In the genomic region with DNA sequence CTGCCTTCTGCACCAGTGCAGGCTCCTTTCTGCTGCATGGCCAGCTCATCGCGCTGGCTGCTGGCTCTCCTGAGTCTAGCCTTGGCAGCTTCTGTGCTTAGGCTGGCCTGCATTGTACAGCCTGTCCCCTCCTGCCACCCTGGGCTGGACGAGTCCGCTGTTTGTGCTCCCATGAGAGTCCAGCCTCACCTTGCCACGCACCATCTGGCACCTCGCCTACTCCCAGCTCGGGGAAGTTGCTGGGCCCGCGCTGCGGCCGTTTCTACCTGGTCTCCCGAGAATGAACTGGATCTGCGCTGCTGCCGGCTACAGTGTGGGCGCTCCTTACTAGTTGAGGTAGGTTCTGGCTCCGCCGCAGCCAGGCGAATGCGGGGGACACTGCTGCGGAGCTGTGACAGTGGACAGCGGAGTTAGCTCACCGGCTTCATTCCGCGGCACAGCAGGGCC, we compare ENCODE assay signal across 8 mouse cellular contexts. TPM values are rescaled to one million over a fixed set of nuclear protein-coding genes. Genes with fewer than 3 reads are reported as not detected.
A peak's percentile ranks its signal among the peaks of the same experiment; 100 is the strongest.
DNase-seq lines count a peak whose midpoint lies in the region; ATAC-seq and TF ChIP-seq lines count a peak whose summit lies in the region.

No protein-coding gene starts in this region.

- WGBS in heart, postnatal 0 days = under 1% methylated on average over 24 of the region's 24 CpGs
- WGBS in midbrain, embryonic 11.5 days = 2% methylated on average over 24 of the region's 24 CpGs

- no peak for TF ChIP-seq CTCF in layer of hippocampus, adult 2 months (conservative IDR thresholded peaks at IDR 0.05)
- TF ChIP-seq CTCF in heart, postnatal 0 days (IDR thresholded peaks at IDR 0.05; ENCODE audit: low read depth) = no peak

- H3K9me3 ChIP-seq in heart, postnatal 0 days (replicated peaks; ENCODE audit: control insufficient read depth, low read length) = no peaks in the 10 kb centered on the region
- H3K9me3 ChIP-seq in midbrain, embryonic 11.5 days (ENCODE audit: control insufficient read depth, low read length) = no peaks in the 10 kb centered on the region

- no peaks in the 10 kb centered on the region for H3K4me1 ChIP-seq in heart, postnatal 0 days (ENCODE audit: control insufficient read depth, insufficient read depth)
- H3K4me1 ChIP-seq in midbrain, embryonic 11.5 days (ENCODE audit: control insufficient read depth, insufficient read depth, low read length) = peaks cover 6% of the 10 kb centered on the region; the same call in 1 of the 2 replicates

- ATAC-seq in heart, postnatal 0 days (ENCODE audit: insufficient read depth, low read depth) = no peak
- peak; percentile 46; the same call in 1 of the 2 replicates for ATAC-seq in midbrain, embryonic 11.5 days (ENCODE audit: low FRiP score)

- H3K27me3 ChIP-seq in heart, postnatal 0 days (ENCODE audit: control insufficient read depth, insufficient read depth, low read length) = no peaks in the 10 kb centered on the region
- H3K27me3 ChIP-seq in midbrain, embryonic 11.5 days (ENCODE audit: control insufficient read depth, insufficient read depth, low read length) = no peaks in the 10 kb centered on the region; the same call in 1 of the 2 replicates

- no peak for DNase-seq in layer of hippocampus, adult 2 months (ENCODE audit: low spot score in 2 of 2)
- DNase-seq in layer of hippocampus, adult 9-10 months (ENCODE audit: low spot score) = no peak
- peak; percentile 71 to 73 for DNase-seq in cerebellum, postnatal 10 days
- no peak for DNase-seq in heart, postnatal 0 days (ENCODE audit: low spot score)
- DNase-seq in left cerebral cortex, postnatal 4 days = peak; percentile 49
- peak; percentile 95 for DNase-seq in midbrain, embryonic 11.5 days (ENCODE audit: low spot score, missing footprints)
- no peak for DNase-seq in layer of hippocampus, adult 8-10 months (ENCODE audit: low spot score in 2 of 2)
- DNase-seq in gastrocnemius, adult 18-20 months (ENCODE audit: low spot score) = no peak

- H3K27ac ChIP-seq in layer of hippocampus, adult 2 months = peak overlapping the region; percentile 68
- no peak overlapping the region for H3K27ac ChIP-seq in heart, postnatal 0 days (ENCODE audit: low read depth)
- H3K27ac ChIP-seq in midbrain, embryonic 11.5 days (ENCODE audit: low read depth, low read length) = no peak overlapping the region

- no peak for TF ChIP-seq EP300 in heart, postnatal 0 days (IDR thresholded peaks at IDR 0.05; ENCODE audit: low read depth)

- intact Hi-C loops in left cerebral cortex, postnatal 4 days (cut with DNase I) = loop anchor here (5.0 to 10.0 kb wide), 2 partner anchors 111 to 134 kb away; partner anchors contain the start of gene Fbrs

- H3K9ac ChIP-seq in heart, postnatal 0 days (replicated peaks; ENCODE audit: low read depth, low read length) = peak overlapping the region; percentile 41
- H3K9ac ChIP-seq in midbrain, embryonic 11.5 days (ENCODE audit: low read length) = peak overlapping the region; percentile 65

- H3K36me3 ChIP-seq in heart, postnatal 0 days (replicated peaks; ENCODE audit: control insufficient read depth, insufficient read depth, low read length) = no peaks in the 10 kb centered on the region
- no peaks in the 10 kb centered on the region for H3K36me3 ChIP-seq in midbrain, embryonic 11.5 days (ENCODE audit: control insufficient read depth, insufficient read depth, low read length)

- H3K4me3 ChIP-seq in layer of hippocampus, adult 2 months = peak overlapping the region; percentile 52
- peak overlapping the region; percentile 38 for H3K4me3 ChIP-seq in heart, postnatal 0 days (ENCODE audit: low read depth, low read length)
- peak overlapping the region; percentile 37 for H3K4me3 ChIP-seq in midbrain, embryonic 11.5 days (ENCODE audit: low read depth, low read length)

- H3K4me2 ChIP-seq in heart, postnatal 0 days (ENCODE audit: low read depth, low read length) = peak overlapping the region; percentile 58
- H3K4me2 ChIP-seq in midbrain, embryonic 11.5 days = peak overlapping the region; percentile 72

RNA-seq across cellular contexts. Expression of gene Zfp747, which starts 12.4 kb away (rescaled TPM):
- 1 to 10 TPM; 6.7 to 6.9 TPM for total RNA-seq in layer of hippocampus, adult 2 months (2021)
- 5.8 TPM in 2 replicates for total RNA-seq in heart, postnatal 0 days (2014; rRNA removed; ENCODE audit: low replicate concordance)
- 3.0 and 3.8 TPM in 2 replicates for polyA plus RNA-seq in heart, postnatal 0 days (2015; fragmentation: Nextera tagmentation; extraction: Ambion mirVana)
- total RNA-seq in left cerebral cortex, postnatal 4 days (2021) = 1 to 10 TPM; 7.9 to 8.9 TPM
- polyA plus RNA-seq in midbrain, embryonic 11.5 days (2014; fragmentation: Nextera tagmentation; extraction: Ambion mirVana) = 6.4 and 6.5 TPM in 2 replicates
- total RNA-seq in layer of hippocampus, adult 8-10 months (2022) = 1 to 10 TPM; 7.3 to 9.2 (median 8.1) TPM
- total RNA-seq in gastrocnemius, adult 18-20 months (2021) = 1 to 10 TPM; 2.4 to 2.6 TPM

RNA-seq across cellular contexts. Expression of gene Zfp768, which starts 18.1 kb away (rescaled TPM):
- total RNA-seq in layer of hippocampus, adult 2 months (2021) = 10 to 100 TPM; 11.4 to 11.8 TPM
- total RNA-seq in heart, postnatal 0 days (2014; rRNA removed; ENCODE audit: low replicate concordance) = 46.8 and 54.3 TPM in 2 replicates
- polyA plus RNA-seq in heart, postnatal 0 days (2015; fragmentation: Nextera tagmentation; extraction: Ambion mirVana) = 18.4 and 22.0 TPM in 2 replicates
- total RNA-seq in left cerebral cortex, postnatal 4 days (2021) = 10 to 100 TPM; 20.3 to 22.0 TPM
- polyA plus RNA-seq in midbrain, embryonic 11.5 days (2014; fragmentation: Nextera tagmentation; extraction: Ambion mirVana) = 5.8 and 7.5 TPM in 2 replicates
- total RNA-seq in layer of hippocampus, adult 8-10 months (2022) = 10 to 100 TPM; 12.3 to 15.1 (median 13.0) TPM
- total RNA-seq in gastrocnemius, adult 18-20 months (2021) = 10 to 100 TPM; 36.4 to 41.6 TPM

RNA-seq across cellular contexts. Expression of gene 9130019O22Rik, which starts 23.5 kb away (rescaled TPM):
- 1 to 10 TPM; 3.1 to 4.2 TPM for total RNA-seq in layer of hippocampus, adult 2 months (2021)
- total RNA-seq in heart, postnatal 0 days (2014; rRNA removed; ENCODE audit: low replicate concordance) = 2.4 and 3.2 TPM in 2 replicates
- polyA plus RNA-seq in heart, postnatal 0 days (2015; fragmentation: Nextera tagmentation; extraction: Ambion mirVana) = 2.8 TPM in 2 replicates
- total RNA-seq in left cerebral cortex, postnatal 4 days (2021) = 1 to 10 TPM; 2.8 to 3.0 TPM
- 6.1 and 6.5 TPM in 2 replicates for polyA plus RNA-seq in midbrain, embryonic 11.5 days (2014; fragmentation: Nextera tagmentation; extraction: Ambion mirVana)
- 1 to 10 TPM; 4.0 to 4.6 (median 4.3) TPM for total RNA-seq in layer of hippocampus, adult 8-10 months (2022)
- total RNA-seq in gastrocnemius, adult 18-20 months (2021) = 1 to 10 TPM; 1.8 to 2.2 TPM

RNA-seq across cellular contexts. Expression of gene E430018J23Rik, which starts 29.9 kb away (rescaled TPM):
- total RNA-seq in layer of hippocampus, adult 2 months (2021) = 1 to 10 TPM; 7.5 to 8.0 TPM
- total RNA-seq in heart, postnatal 0 days (2014; rRNA removed; ENCODE audit: low replicate concordance) = 12.1 and 24.7 TPM in 2 replicates
- 3.3 and 3.7 TPM in 2 replicates for polyA plus RNA-seq in heart, postnatal 0 days (2015; fragmentation: Nextera tagmentation; extraction: Ambion mirVana)
- 1 to 10 TPM; 4.6 to 7.6 TPM for total RNA-seq in left cerebral cortex, postnatal 4 days (2021)
- 5.0 and 6.4 TPM in 2 replicates for polyA plus RNA-seq in midbrain, embryonic 11.5 days (2014; fragmentation: Nextera tagmentation; extraction: Ambion mirVana)
- 1 to 10 TPM; 6.7 to 8.0 (median 7.2) TPM for total RNA-seq in layer of hippocampus, adult 8-10 months (2022)
- 1 to 10 TPM; 1.7 to 1.8 TPM for total RNA-seq in gastrocnemius, adult 18-20 months (2021)

RNA-seq across cellular contexts. Expression of gene Zfp764, which starts 43.1 kb away (rescaled TPM):
- 1 to 10 TPM; 4.4 to 4.5 TPM for total RNA-seq in layer of hippocampus, adult 2 months (2021)
- total RNA-seq in heart, postnatal 0 days (2014; rRNA removed; ENCODE audit: low replicate concordance) = 6.4 and 11.3 TPM in 2 replicates
- polyA plus RNA-seq in heart, postnatal 0 days (2015; fragmentation: Nextera tagmentation; extraction: Ambion mirVana) = 3.2 and 3.3 TPM in 2 replicates
- 1 to 10 TPM; 4.3 to 4.4 TPM for total RNA-seq in left cerebral cortex, postnatal 4 days (2021)
- polyA plus RNA-seq in midbrain, embryonic 11.5 days (2014; fragmentation: Nextera tagmentation; extraction: Ambion mirVana) = 6.8 and 7.1 TPM in 2 replicates
- total RNA-seq in layer of hippocampus, adult 8-10 months (2022) = 1 to 10 TPM; 3.5 to 5.8 (median 5.0) TPM
- total RNA-seq in gastrocnemius, adult 18-20 months (2021) = 1 to 10 TPM; 1.6 to 1.9 TPM

Comparison
In these comparisons a context has a peak if more than half of its experiments do, and no peak if none do; other contexts are left out.
1. DNase-seq: peak in cerebellum, postnatal 10 days (2 of 2), left cerebral cortex, postnatal 4 days (single experiment) and midbrain, embryonic 11.5 days (single experiment); none in layer of hippocampus, adult 2 months (0 of 2), layer of hippocampus, adult 9-10 months (single experiment), heart, postnatal 0 days (single experiment), layer of hippocampus, adult 8-10 months (0 of 2) and gastrocnemius, adult 18-20 months (single experiment).
2. Peak in every context shown above with its lines, with median percentiles within 50 percentile points of each other: H3K4me3 ChIP-seq.